Comparison of ENCODE assay signal across 33 mouse cellular contexts in genomic region chr19:10833611-10834010, GRCm38 (mm10). TPM values are rescaled to one million over a fixed set of nuclear protein-coding genes. Genes with fewer than 3 reads are reported as not detected.
DNase-seq lines count a peak whose midpoint lies in the region; ATAC-seq and TF ChIP-seq lines count a peak whose summit lies in the region.
"Had no signal": no experiment of that assay in that cellular context is flagged by ENCODE, and none has a peak within 500 bp of the region (broad histone marks: within the 10 kb centered on the region; RNA-seq: fewer than 3 reads in every experiment).

No protein-coding gene starts in this region.

- ATAC-seq in megakaryocyte, adult 5-6 weeks (ENCODE audit: poor library complexity, severe bottlenecking), result peak; percentile 49
- ATAC-seq in liver, embryonic 12.5 days, result no peak
- ATAC-seq: activated CD4-positive, CD25-positive, alpha-beta regulatory T cell, adult 4 months; CD4-positive, CD25-positive, alpha-beta regulatory T cell, adult 4 months; forebrain, postnatal 0 days; inflammation-experienced regulatory T-cells, adult 6 months; midbrain, embryonic 15.5 days had no signal

- H3K4me1 ChIP-seq in liver, embryonic 12.5 days, result no peaks in the 10 kb centered on the region
- H3K4me1 ChIP-seq: embryonic facial prominence, embryonic 12.5 days; forebrain, embryonic 12.5 days; heart, embryonic 12.5 days; hindbrain, embryonic 13.5 days; kidney, embryonic 15.5 days; limb, embryonic 12.5 days; midbrain, embryonic 10.5 days; midbrain, embryonic 15.5 days; neural tube, embryonic 12.5 days; stomach, embryonic 15.5 days had no signal

- no peaks in the 10 kb centered on the region for H3K36me3 ChIP-seq in C2C12 (ENCODE audit: control insufficient read depth, insufficient read depth)
- H3K36me3 ChIP-seq in liver, embryonic 12.5 days, result no peaks in the 10 kb centered on the region
- H3K36me3 ChIP-seq: embryonic facial prominence, embryonic 12.5 days; forebrain, embryonic 12.5 days; heart, embryonic 12.5 days; hindbrain, embryonic 13.5 days; kidney, embryonic 15.5 days; limb, embryonic 12.5 days; lung, embryonic 15.5 days; midbrain, embryonic 10.5 days; midbrain, embryonic 15.5 days; neural tube, embryonic 12.5 days; stomach, embryonic 15.5 days had no signal

- no peak overlapping the region for H3K9ac ChIP-seq in liver, embryonic 12.5 days
- H3K9ac ChIP-seq: embryonic facial prominence, embryonic 12.5 days; forebrain, embryonic 12.5 days; forebrain, postnatal 0 days; heart, embryonic 12.5 days; hindbrain, embryonic 13.5 days; kidney, embryonic 15.5 days; limb, embryonic 12.5 days; lung, embryonic 15.5 days; midbrain, embryonic 15.5 days; neural tube, embryonic 12.5 days; stomach, embryonic 15.5 days had no signal

- TF ChIP-seq CTCF in C2C12 (IDR thresholded peaks at IDR 0.05; ENCODE audit: control insufficient read depth, insufficient read depth, insufficient read length), result no peak

- 45% methylated on average over 3 of the region's 3 CpGs for WGBS in liver, embryonic 12.5 days (ENCODE audit: insufficient replicate concordance)

- no peaks in the 10 kb centered on the region for H3K79me2 ChIP-seq in C2C12 (ENCODE audit: control insufficient read depth, insufficient read depth)

- no peak overlapping the region for H3K4me2 ChIP-seq in liver, embryonic 12.5 days
- H3K4me2 ChIP-seq: embryonic facial prominence, embryonic 12.5 days; forebrain, embryonic 12.5 days; heart, embryonic 12.5 days; hindbrain, embryonic 13.5 days; kidney, embryonic 15.5 days; limb, embryonic 12.5 days; lung, embryonic 15.5 days; midbrain, embryonic 15.5 days; neural tube, embryonic 12.5 days; stomach, embryonic 15.5 days had no signal

- no peaks in the 10 kb centered on the region for H3K9me3 ChIP-seq in liver, embryonic 12.5 days (replicated peaks)
- H3K9me3 ChIP-seq: embryonic facial prominence, embryonic 12.5 days; forebrain, embryonic 12.5 days; heart, embryonic 12.5 days; hindbrain, embryonic 13.5 days; kidney, embryonic 15.5 days; limb, embryonic 12.5 days; lung, embryonic 15.5 days; midbrain, embryonic 10.5 days; midbrain, embryonic 15.5 days; neural tube, embryonic 12.5 days; stomach, embryonic 15.5 days had no signal

- H3K4me3 ChIP-seq in C2C12 (ENCODE audit: insufficient read depth, poor library complexity, severe bottlenecking), result no peak overlapping the region
- H3K4me3 ChIP-seq in liver, embryonic 12.5 days, result no peak overlapping the region
- H3K4me3 ChIP-seq: embryonic facial prominence, embryonic 12.5 days; forebrain, embryonic 12.5 days; heart, embryonic 12.5 days; hindbrain, embryonic 13.5 days; kidney, embryonic 15.5 days; layer of hippocampus, adult 2 months; left cerebral cortex, adult 2 months; limb, embryonic 12.5 days; lung, embryonic 15.5 days; midbrain, embryonic 10.5 days; midbrain, embryonic 15.5 days; neural tube, embryonic 12.5 days; stomach, embryonic 15.5 days had no signal

- H3K27me3 ChIP-seq in C2C12 (ENCODE audit: control insufficient read depth, insufficient read depth, insufficient read length), result no peaks in the 10 kb centered on the region
- H3K27me3 ChIP-seq in liver, embryonic 12.5 days (replicated peaks), result no peaks in the 10 kb centered on the region
- H3K27me3 ChIP-seq: embryonic facial prominence, embryonic 12.5 days; forebrain, embryonic 12.5 days; heart, embryonic 12.5 days; hindbrain, embryonic 13.5 days; kidney, embryonic 15.5 days; limb, embryonic 12.5 days; lung, embryonic 15.5 days; midbrain, embryonic 15.5 days; neural tube, embryonic 12.5 days; stomach, embryonic 15.5 days had no signal

- no peak overlapping the region for H3K27ac ChIP-seq in liver, embryonic 12.5 days
- H3K27ac ChIP-seq: embryonic facial prominence, embryonic 12.5 days; forebrain, embryonic 12.5 days; hindbrain, embryonic 13.5 days; kidney, embryonic 15.5 days; layer of hippocampus, adult 2 months; left cerebral cortex, adult 2 months; limb, embryonic 12.5 days; lung, embryonic 15.5 days; midbrain, embryonic 10.5 days; midbrain, embryonic 15.5 days; neural tube, embryonic 12.5 days; stomach, embryonic 15.5 days had no signal

- H3ac ChIP-seq in C2C12 (ENCODE audit: control insufficient read depth, insufficient read length, low read depth), result no peak overlapping the region

- no peaks in the 10 kb centered on the region for H3K79me3 ChIP-seq in C2C12 (ENCODE audit: low read depth)

- peak; percentile 40 for DNase-seq in fat pad, adult 2 months (ENCODE audit: extremely low read depth, low read depth, low spot score)
- DNase-seq in layer of hippocampus, adult 18-20 months (ENCODE audit: low spot score in 2 of 2), result no peak
- no peak for DNase-seq in gastrocnemius, postnatal 4 days (ENCODE audit: low spot score in 2 of 2)
- DNase-seq: adrenal gland, postnatal 10 days; cerebellum, adult 8-10 months; embryo, embryonic 11 days; forebrain, postnatal 0 days; gastrocnemius, postnatal 14 days; heart, adult 18-20 months; heart, postnatal 4 days; kidney, adult 18-20 months; kidney, postnatal 25 days; lung, postnatal 4 days had no signal

TF ChIP-seq in C2C12, 6 proteins besides CTCF, POLR2A, EP300 and RAD21:
- TF ChIP-seq MYOD1 (IDR thresholded peaks at IDR 0.05; ENCODE audit: control insufficient read depth, insufficient read length, low read depth) (no peak), FOSL1 (IDR thresholded peaks at IDR 0.05; ENCODE audit: insufficient read depth, low read length, poor library complexity, severe bottlenecking) (no peak), CEBPB (IDR thresholded peaks at IDR 0.05; ENCODE audit: low read depth) (peak; percentile 73), USF1 (IDR thresholded peaks at IDR 0.05; ENCODE audit: low read depth) (no peak), MYOG (IDR thresholded peaks at IDR 0.05; ENCODE audit: control insufficient read depth, extremely low read depth, insufficient read length) (no peak), MAX (IDR thresholded peaks at IDR 0.05) (no peak)
TF ChIP-seq in C2C12: peak in this region for 1.

RNA-seq across cellular contexts. Expression of gene Cd6, which starts 3.8 kb away (rescaled TPM):
- 0.30 TPM for polyA plus RNA-seq in C2C12 (2012; fragmentation: generic; extraction: Trizol)
- 1.0 TPM in 1 of 2 replicates, not detected in the other for total RNA-seq in megakaryocyte, adult 5-6 weeks (2015)
- total RNA-seq in megakaryocyte, adult 5-6 weeks (2017), result 0.26 and 0.37 TPM in 2 replicates
- under 1 TPM in 1 of 2 experiments, not detected in 1; 0.57 TPM for total RNA-seq in layer of hippocampus, adult 18-20 months (2021)
- under 1 TPM; 0.21 to 0.32 TPM for total RNA-seq in gastrocnemius, postnatal 4 days (2021)
- polyA plus RNA-seq in liver, embryonic 12.5 days (2016; fragmentation: Nextera tagmentation; extraction: Ambion mirVana), result not detected in 2 replicates
- total RNA-seq: forebrain, postnatal 0 days; gastrocnemius, postnatal 14 days had no signal
- polyA plus RNA-seq: embryonic facial prominence, embryonic 12.5 days; forebrain, embryonic 12.5 days; heart, embryonic 12.5 days; heart, postnatal 0 days; hindbrain, embryonic 13.5 days; limb, embryonic 12.5 days; midbrain, embryonic 10.5 days; neural tube, embryonic 12.5 days had no signal

RNA-seq across cellular contexts. Expression of gene Slc15a3, which starts 5.9 kb away (rescaled TPM):
- 6.3 TPM for polyA plus RNA-seq in C2C12 (2012; fragmentation: generic; extraction: Trizol)
- total RNA-seq in megakaryocyte, adult 5-6 weeks (2015), result 31.4 and 31.6 TPM in 2 replicates
- total RNA-seq in megakaryocyte, adult 5-6 weeks (2017), result 18.0 and 20.2 TPM in 2 replicates
- total RNA-seq in layer of hippocampus, adult 18-20 months (2021), result 1 to 10 TPM in 1 of 2 experiments, under 1 TPM in 1; 0.89 to 1.4 TPM
- 1 to 10 TPM; 1.5 TPM for total RNA-seq in gastrocnemius, postnatal 4 days (2021)
- 1.0 and 1.2 TPM in 2 replicates for polyA plus RNA-seq in liver, embryonic 12.5 days (2016; fragmentation: Nextera tagmentation; extraction: Ambion mirVana)

RNA-seq across cellular contexts. Expression of gene Tmem132a, which starts 36.1 kb away (rescaled TPM):
- 130 TPM for polyA plus RNA-seq in C2C12 (2012; fragmentation: generic; extraction: Trizol)
- 0.11 and 0.21 TPM in 2 replicates for total RNA-seq in megakaryocyte, adult 5-6 weeks (2015)
- total RNA-seq in megakaryocyte, adult 5-6 weeks (2017), result 0.33 and 0.70 TPM in 2 replicates
- total RNA-seq in layer of hippocampus, adult 18-20 months (2021), result 100 to 1,000 TPM; 148 to 178 TPM
- 10 to 100 TPM; 47.1 to 56.1 TPM for total RNA-seq in gastrocnemius, postnatal 4 days (2021)
- polyA plus RNA-seq in liver, embryonic 12.5 days (2016; fragmentation: Nextera tagmentation; extraction: Ambion mirVana), result 10.6 TPM in 2 replicates

RNA-seq across cellular contexts. Expression of gene Tmem109, which starts 48.2 kb away (rescaled TPM):
- polyA plus RNA-seq in C2C12 (2012; fragmentation: generic; extraction: Trizol), result 141 TPM
- total RNA-seq in megakaryocyte, adult 5-6 weeks (2015), result 76.9 and 81.2 TPM in 2 replicates
- 74.7 and 80.9 TPM in 2 replicates for total RNA-seq in megakaryocyte, adult 5-6 weeks (2017)
- 10 to 100 TPM; 46.9 to 51.0 TPM for total RNA-seq in layer of hippocampus, adult 18-20 months (2021)
- total RNA-seq in gastrocnemius, postnatal 4 days (2021), result 100 to 1,000 TPM; 191 to 193 TPM
- 28.2 and 28.5 TPM in 2 replicates for polyA plus RNA-seq in liver, embryonic 12.5 days (2016; fragmentation: Nextera tagmentation; extraction: Ambion mirVana)

Comparison
In these comparisons a context has a peak if more than half of its experiments do, and no peak if none do; other contexts are left out.
1. RNA of gene Slc15a3, which starts 5.9 kb away (total RNA-seq): 18.0 to 31.6 TPM in megakaryocyte, adult 5-6 weeks; 1.5 TPM in gastrocnemius, postnatal 4 days and 0.89 to 1.4 TPM in layer of hippocampus, adult 18-20 months; every median in the first group is over 4 times any median in the second.
2. RNA of gene Tmem132a, which starts 36.1 kb away (total RNA-seq): 148 to 178 TPM in layer of hippocampus, adult 18-20 months and 47.1 to 56.1 TPM in gastrocnemius, postnatal 4 days; 0.11 to 0.70 TPM in megakaryocyte, adult 5-6 weeks; every median in the first group is over 10 times any median in the second.